Mouse (Mus musculus) forebrain, embryonic 12.5 days (tissue): ENCODE data around the gene Alx1. TPM values are rescaled to one million over a fixed set of nuclear protein-coding genes. Genes with fewer than 3 reads are reported as not detected.

ENCODE experiments used
- ATAC-seq: fragments of 200-750 bp; cut with Nextera tagmentation; 2 replicates; pipeline ENCODE4 v1.8.0; 2017; ENCODE audit warnings: moderate TSS enrichment; ENCODE audit not compliant: low FRiP score
- H3K27ac ChIP-seq: fragments of 300-500 bp; sonication (generic); 2 replicates; pipeline ENCODE4 v1.5.1; 2016; ENCODE audit warnings: mild to moderate bottlenecking
- H3K27me3 ChIP-seq: fragments of 300-500 bp; sonication (generic); 2 replicates; pipeline ENCODE4 v1.6.1; 2016; ENCODE audit warnings: mild to moderate bottlenecking
- H3K36me3 ChIP-seq: fragments of 300-500 bp; sonication (generic); replicated peaks from 2 replicates; pipeline ENCODE4 v1.6.1; 2016; ENCODE audit warnings: mild to moderate bottlenecking
- H3K4me1 ChIP-seq: fragments of 300-500 bp; sonication (generic); 2 replicates; pipeline ENCODE4 v1.6.1; 2016
- H3K4me2 ChIP-seq: fragments of 300-500 bp; sonication (generic); 2 replicates; pipeline ENCODE4 v1.6.1; 2016; ENCODE audit warnings: mild to moderate bottlenecking, moderate library complexity
- H3K4me3 ChIP-seq: fragments of 300-500 bp; sonication (generic); replicated peaks from 2 replicates; pipeline ENCODE4 v1.5.1; 2016; ENCODE audit warnings: mild to moderate bottlenecking
- H3K9ac ChIP-seq: fragments of 300-500 bp; sonication (generic); 2 replicates; pipeline ENCODE4 v1.6.1; 2016; ENCODE audit warnings: mild to moderate bottlenecking
- H3K9me3 ChIP-seq: fragments of 300-500 bp; sonication (generic); 2 replicates; pipeline ENCODE4 v1.6.1; 2016
- WGBS: fragments of 180-500 bp; shearing (Covaris S2); methylation state at CpG from one replicate; pipeline ENCODE4 v1.1.7; 2016; 5-methylcytosine and 5-hydroxymethylcytosine counted together
- polyA plus RNA-seq: library from polyadenylated mRNA; unstranded; fragments of >200 nt; fragmentation: Nextera tagmentation; extraction: Ambion mirVana; gene quantifications from 2 replicates; pipeline ENCODE4 v1.2.1, GENCODE M21; 2016

Alx1 gene
- 28.3 and 31.3 TPM in 2 replicates for polyA plus RNA-seq

DNA sequence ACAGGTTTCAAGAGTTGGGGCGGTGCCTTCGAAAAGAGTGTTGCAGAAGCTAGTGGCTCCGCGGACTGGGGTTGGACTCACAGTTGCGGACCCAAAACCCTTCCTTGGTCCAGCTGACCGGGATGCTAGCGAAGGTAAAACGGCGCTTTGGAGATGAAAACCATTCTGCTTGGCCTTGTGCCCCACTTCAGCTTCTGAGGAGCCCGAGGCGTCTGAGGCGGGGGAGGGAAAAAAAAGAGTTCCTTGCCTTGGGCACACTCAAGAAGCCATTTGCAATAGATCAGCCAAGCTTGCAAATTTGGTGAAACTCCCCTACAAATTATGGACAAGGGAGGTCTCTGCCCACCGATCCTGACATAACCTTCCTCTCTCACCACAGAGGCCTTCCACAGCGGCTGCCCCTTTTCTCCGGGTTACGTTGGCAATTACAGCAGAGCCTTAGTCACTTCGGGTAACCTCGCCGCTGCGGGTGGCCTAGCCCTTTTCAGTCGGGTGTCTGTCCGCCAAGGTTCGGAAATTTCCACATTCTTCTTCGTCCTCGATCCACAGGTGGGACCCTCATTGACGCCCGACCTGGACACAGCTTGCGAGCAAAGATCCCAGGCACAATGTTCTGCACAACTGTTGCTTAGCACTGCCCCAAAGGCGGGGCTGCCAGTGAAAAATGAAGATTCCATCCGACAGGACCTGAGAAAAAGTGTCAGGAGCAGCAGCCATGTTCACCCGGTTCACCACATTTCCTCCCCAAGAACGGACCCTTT is at the start of gene Alx1:
Gene Alx1, minus strand, starts transcription at position 486 of the 761 bp plus-strand sequence.
- Histone ChIP-seq H3K27me3 (peaks cover 69% of the 10 kb centered on the region), H3K4me3 (peak within 1 kb of the TSS; percentile 37), H3K9me3 (no peaks in the 10 kb centered on the region), H3K27ac (0 out of 2 replicates have a peak within 1 kb of the TSS, but pooled peaks have one; percentile 47), H3K4me1 (peaks cover 20% of the 10 kb centered on the region), H3K36me3 (no peaks in the 10 kb centered on the region), H3K4me2 (peak within 1 kb of the TSS; percentile 16; the same call in 1 of the 2 replicates), H3K9ac (no peak within 1 kb of the TSS)
- no peak for ATAC-seq
- 1% methylated on average over 32 of the region's 32 CpGs for WGBS

DNA sequence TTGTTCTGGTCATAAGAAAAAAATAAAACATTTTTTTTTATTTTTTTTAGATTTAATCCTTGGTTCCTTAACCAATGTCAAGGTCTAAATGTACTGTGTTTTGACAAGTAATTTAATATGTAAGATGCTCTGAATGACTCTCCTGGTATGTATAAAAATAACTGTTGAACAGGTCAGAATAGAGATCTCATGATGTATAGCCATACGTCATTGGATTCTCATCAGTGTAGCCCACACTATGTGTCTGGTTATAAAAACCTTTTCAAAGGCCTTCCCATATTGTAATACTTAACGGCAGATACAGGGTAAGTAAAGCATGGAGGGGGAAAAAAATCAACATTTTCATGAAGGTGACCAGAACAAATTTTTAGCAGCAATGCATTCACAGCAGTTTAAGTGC is 19.6 kb upstream of the Alx1 start:
- H3K36me3 ChIP-seq, result no peaks in the 10 kb centered on the region
- 85% methylated on average over 2 of the region's 2 CpGs for WGBS
- no peak overlapping the region for H3K4me2 ChIP-seq
- H3K9ac ChIP-seq, result no peak overlapping the region
- H3K4me3 ChIP-seq, result no peak overlapping the region
- no peaks in the 10 kb centered on the region for H3K27me3 ChIP-seq
- no peak overlapping the region for H3K27ac ChIP-seq
- no peaks in the 10 kb centered on the region for H3K4me1 ChIP-seq
- ATAC-seq, result no peak
- no peaks in the 10 kb centered on the region for H3K9me3 ChIP-seq

- no peaks in the 10 kb centered on the region for H3K9me3 ChIP-seq
- ATAC-seq, result no peak
- WGBS, result 78% methylated on average over 3 of the region's 3 CpGs
These were observed 16.6 kb upstream of the Alx1 start for GRCm38 (mm10) chr10:103046623-103047022.

GRCm38 (mm10) chr10:103045019-103045418 is 15.0 kb upstream of the Alx1 start:
- 70% methylated on average over 2 of the region's 2 CpGs for WGBS
- H3K4me2 ChIP-seq, result no peak overlapping the region
- no peak for ATAC-seq
- no peaks in the 10 kb centered on the region for H3K4me1 ChIP-seq
- H3K27me3 ChIP-seq, result no peaks in the 10 kb centered on the region
- H3K27ac ChIP-seq, result no peak overlapping the region
- H3K36me3 ChIP-seq, result no peaks in the 10 kb centered on the region
- H3K9ac ChIP-seq, result no peak overlapping the region
- H3K4me3 ChIP-seq, result no peak overlapping the region
- no peaks in the 10 kb centered on the region for H3K9me3 ChIP-seq

More at GRCm38 (mm10) chr10:103046623-103047022, 16.6 kb upstream of the Alx1 start:
- Histone ChIP-seq H3K4me1 (no peaks in the 10 kb centered on the region), H3K27me3 (no peaks in the 10 kb centered on the region), H3K4me3 (no peak overlapping the region), H3K4me2 (no peak overlapping the region), H3K36me3 (no peaks in the 10 kb centered on the region), H3K9ac (no peak overlapping the region), H3K27ac (no peak overlapping the region)

- H3K36me3 ChIP-seq, result no peaks in the 10 kb centered on the region
- no peak for ATAC-seq
- H3K4me3 ChIP-seq, result no peak overlapping the region
- peaks cover 52% of the 10 kb centered on the region for H3K27me3 ChIP-seq
- H3K4me1 ChIP-seq, result peaks cover 2% of the 10 kb centered on the region
- H3K9me3 ChIP-seq, result no peaks in the 10 kb centered on the region
- H3K27ac ChIP-seq, result no peak overlapping the region
- H3K4me2 ChIP-seq, result no peak overlapping the region
- no peak overlapping the region for H3K9ac ChIP-seq
- WGBS, result 1% methylated on average over 14 of the region's 14 CpGs
These were observed 5.1 kb upstream of the Alx1 start for GRCm38 (mm10) chr10:103035002-103035640.

DNA sequence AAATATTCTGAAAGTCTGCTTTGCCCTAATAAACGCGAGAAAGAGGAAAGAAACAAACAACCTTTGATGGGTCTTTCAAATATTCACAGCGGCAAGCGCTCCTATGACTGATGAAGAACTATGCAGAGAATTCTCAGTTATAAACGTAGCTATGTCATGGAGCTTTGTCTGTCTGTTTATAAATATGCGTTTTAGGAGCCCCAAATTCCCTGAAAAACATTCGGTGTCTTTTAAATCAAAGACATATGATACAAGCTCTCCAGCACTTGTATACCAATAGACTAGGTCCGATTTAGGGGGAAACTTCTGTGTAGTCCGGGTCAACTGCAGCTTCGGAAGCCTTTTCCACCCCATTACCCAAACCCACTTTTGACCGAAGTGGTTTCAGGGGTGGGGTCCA is 916 bp upstream of the Alx1 start:
- Histone ChIP-seq H3K4me3 (peak overlapping the region; percentile 13; the same call in 1 of the 2 replicates), H3K27ac (no peak overlapping the region), H3K27me3 (peaks cover 72% of the 10 kb centered on the region), H3K9ac (no peak overlapping the region), H3K4me2 (no peak overlapping the region), H3K9me3 (no peaks in the 10 kb centered on the region), H3K36me3 (no peaks in the 10 kb centered on the region), H3K4me1 (peaks cover 20% of the 10 kb centered on the region)
- 3% methylated on average over 11 of the region's 11 CpGs for whole genome bisulfite sequencing
- no peak for ATAC-seq

DNA sequence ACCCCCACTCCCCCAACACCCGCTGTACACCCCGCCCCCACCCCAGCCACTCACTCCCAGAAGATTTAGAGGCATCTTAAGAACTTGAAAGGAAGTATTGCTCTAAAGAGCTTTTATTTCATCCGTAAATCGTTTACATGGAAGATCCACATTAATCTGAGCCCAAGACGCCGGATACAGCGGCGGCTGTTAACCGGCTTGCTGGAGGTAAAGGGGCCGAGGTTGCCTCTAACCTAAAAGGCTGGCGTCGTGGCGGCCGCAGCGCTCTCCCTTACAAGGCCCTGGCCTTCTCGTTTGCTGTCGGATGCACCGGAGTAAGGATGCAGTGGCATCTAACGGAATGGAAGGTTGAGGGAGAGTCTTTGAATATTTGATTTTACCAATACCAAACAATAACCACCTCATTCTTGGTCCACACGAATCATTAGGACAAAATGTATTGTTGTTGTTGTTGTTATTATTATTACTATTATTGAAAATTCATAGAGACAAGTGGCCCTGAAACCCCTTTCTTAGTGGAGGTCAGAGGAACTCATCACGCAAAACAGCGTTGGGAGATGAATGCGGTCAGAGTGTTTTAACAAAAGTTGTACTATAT is 784 bp downstream of the Alx1 start:
- H3K4me2 ChIP-seq, result peak overlapping the region; percentile 53
- H3K36me3 ChIP-seq, result no peaks in the 10 kb centered on the region
- peaks cover 20% of the 10 kb centered on the region for H3K4me1 ChIP-seq
- under 1% methylated on average over 23 of the region's 23 CpGs for WGBS
- H3K9ac ChIP-seq, result no peak overlapping the region
- 0 out of 2 replicates have a peak overlapping the region, but pooled peaks have one; percentile 47 for H3K27ac ChIP-seq
- H3K4me3 ChIP-seq, result peak overlapping the region; percentile 37
- peaks cover 63% of the 10 kb centered on the region for H3K27me3 ChIP-seq
- no peaks in the 10 kb centered on the region for H3K9me3 ChIP-seq
- ATAC-seq, result no peak

DNA sequence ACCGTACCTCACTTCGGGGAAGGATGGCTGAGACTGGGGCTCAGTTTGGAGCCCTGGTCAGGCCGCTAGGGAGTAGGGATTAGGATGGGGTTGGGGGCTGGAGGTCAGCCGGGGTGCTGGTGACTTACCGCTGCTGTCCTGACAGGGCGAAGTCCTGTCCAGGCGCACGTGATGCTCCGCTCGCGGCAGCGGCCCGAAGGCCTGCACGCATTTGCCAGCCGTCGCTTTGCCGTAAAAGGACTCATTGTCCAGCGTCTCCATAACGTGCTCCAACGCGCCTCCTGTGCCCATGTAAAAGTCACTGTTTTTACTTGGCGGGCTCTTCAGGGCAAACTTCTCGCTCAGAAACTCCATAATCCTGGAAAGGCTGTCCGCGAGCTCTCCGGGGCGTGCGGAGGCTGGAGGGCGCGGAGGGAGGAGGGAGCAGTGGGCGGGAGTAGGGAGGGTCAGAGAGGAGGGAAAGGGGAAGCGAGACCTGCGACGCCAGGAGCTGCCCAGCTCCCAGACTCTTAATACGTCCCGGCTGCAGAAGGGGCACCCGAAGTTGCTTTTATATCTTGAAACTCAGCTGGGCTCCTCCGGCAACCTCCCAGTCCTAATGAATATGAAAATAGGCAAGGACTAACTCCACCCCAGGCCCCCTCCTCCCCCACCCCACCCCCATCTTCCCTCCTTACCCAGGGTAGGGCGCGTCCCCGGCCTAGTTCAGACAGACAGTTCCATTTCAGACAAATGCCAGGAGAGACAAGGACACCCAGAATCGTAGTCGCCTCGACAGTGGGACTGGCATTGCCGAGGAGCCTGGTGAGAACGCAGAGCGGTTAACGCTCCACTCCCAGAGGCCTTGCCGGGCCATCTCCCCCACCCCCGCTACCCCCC is 1.5 kb downstream of the Alx1 start:
- Histone ChIP-seq H3K9ac (0 out of 2 replicates have a peak overlapping the region, but pooled peaks have one; percentile 21), H3K9me3 (no peaks in the 10 kb centered on the region), H3K4me2 (peak overlapping the region; percentile 53), H3K4me1 (peaks cover 20% of the 10 kb centered on the region), H3K27me3 (peaks cover 66% of the 10 kb centered on the region), H3K27ac (peak overlapping the region; percentile 33), H3K4me3 (peak overlapping the region; percentile 37), H3K36me3 (no peaks in the 10 kb centered on the region)
- under 1% methylated on average over 49 of the region's 50 CpGs for WGBS
- peak; percentile 69 for ATAC-seq

- under 1% methylated on average over 15 of the region's 15 CpGs for WGBS
These were observed 2.1 kb downstream of the Alx1 start for GRCm38 (mm10) chr10:103027931-103028252.

DNA sequence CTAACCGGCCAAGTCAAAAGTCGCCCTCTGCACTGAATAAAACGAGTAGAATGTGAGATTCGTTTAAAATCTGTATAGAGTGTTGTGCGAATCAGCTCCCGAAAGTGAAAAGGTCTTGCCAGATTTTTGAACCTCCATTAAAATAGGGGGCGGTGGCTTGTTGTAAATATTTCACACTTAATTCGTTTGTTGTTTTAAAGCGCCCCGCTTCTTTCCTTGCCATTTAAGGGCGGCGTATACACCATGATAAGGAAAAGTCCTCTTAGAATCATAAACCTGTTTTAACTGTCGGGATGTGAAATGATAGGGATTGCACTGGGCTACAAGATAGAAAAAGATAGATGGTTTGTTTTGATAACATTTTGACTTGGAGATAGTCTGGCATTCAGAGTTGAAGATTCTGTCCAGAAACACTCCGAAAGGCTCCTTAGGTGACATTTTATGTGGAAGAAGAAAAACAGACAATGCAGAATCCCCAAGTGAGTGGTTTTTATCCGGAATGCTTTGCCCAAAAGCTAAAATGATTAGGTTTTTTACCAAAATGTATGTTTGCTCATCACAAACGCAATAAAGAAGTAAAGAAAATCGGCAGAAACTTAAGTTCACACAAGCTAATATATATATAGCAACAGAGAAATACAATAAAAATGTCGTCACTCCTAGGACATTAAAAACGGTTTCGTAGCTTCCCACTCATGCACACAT is 2.6 kb downstream of the Alx1 start:
- Histone ChIP-seq H3K9me3 (no peaks in the 10 kb centered on the region), H3K27me3 (peaks cover 56% of the 10 kb centered on the region), H3K36me3 (no peaks in the 10 kb centered on the region), H3K27ac (no peak overlapping the region), H3K4me1 (peaks cover 20% of the 10 kb centered on the region), H3K4me2 (0 out of 2 replicates have a peak overlapping the region, but pooled peaks have one; percentile 27), H3K9ac (no peak overlapping the region), H3K4me3 (peak overlapping the region; percentile 37)
- WGBS, result 1% methylated on average over 20 of the region's 20 CpGs
- no peak for ATAC-seq

More at GRCm38 (mm10) chr10:103027931-103028252, 2.1 kb downstream of the Alx1 start:
- ATAC-seq, result no peak
- Histone ChIP-seq H3K9me3 (no peaks in the 10 kb centered on the region), H3K4me1 (peaks cover 20% of the 10 kb centered on the region), H3K4me3 (peak overlapping the region; percentile 37), H3K36me3 (no peaks in the 10 kb centered on the region), H3K27ac (peak overlapping the region; percentile 33), H3K27me3 (peaks cover 60% of the 10 kb centered on the region), H3K9ac (0 out of 2 replicates have a peak overlapping the region, but pooled peaks have one; percentile 21), H3K4me2 (peak overlapping the region; percentile 53)

DNA sequence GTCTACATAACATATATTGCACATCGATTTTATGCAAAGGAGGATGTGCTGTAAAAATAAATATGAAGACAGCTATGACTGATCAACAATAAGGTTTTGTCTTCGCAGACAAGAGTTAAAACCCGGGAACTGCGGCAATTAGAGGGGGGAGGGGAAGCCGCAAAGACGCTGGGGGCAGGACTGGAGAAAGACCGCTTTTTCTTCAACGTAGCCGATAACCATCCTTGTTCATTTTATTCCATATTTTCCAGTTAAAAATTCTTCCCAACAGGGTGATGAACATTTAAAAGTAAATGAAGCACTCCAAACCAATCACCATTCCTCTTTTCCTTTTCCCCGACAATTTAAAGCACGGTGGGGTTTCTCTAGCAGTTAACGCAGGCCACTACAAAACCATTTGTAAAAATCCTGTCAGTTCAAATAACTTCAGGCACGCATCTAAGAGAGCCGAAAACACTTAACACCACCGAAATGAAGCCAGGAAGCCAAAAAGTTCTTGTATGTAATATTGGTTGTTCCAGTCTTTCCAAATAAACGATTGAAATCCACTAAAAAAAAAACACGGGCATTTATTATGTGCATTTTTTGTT is 3.3 kb downstream of the Alx1 start:
- ATAC-seq, result no peak
- under 1% methylated on average over 17 of the region's 17 CpGs for WGBS
- Histone ChIP-seq H3K4me2 (peak overlapping the region; percentile 27; the same call in 1 of the 2 replicates), H3K4me1 (peaks cover 20% of the 10 kb centered on the region), H3K36me3 (no peaks in the 10 kb centered on the region), H3K9me3 (no peaks in the 10 kb centered on the region), H3K27me3 (peaks cover 49% of the 10 kb centered on the region), H3K27ac (no peak overlapping the region), H3K4me3 (peak overlapping the region; percentile 21), H3K9ac (no peak overlapping the region)
